Mouse (Mus musculus) spleen, adult 18-20 months (tissue): Measurements from ENCODE around the gene Nisch.
A peak's percentile ranks its signal among the peaks of the same experiment; 100 is the strongest.

ENCODE experiments used
- DNase-seq, 2 experiments: peaks; one replicate each; pipeline ENCODE4 v3.0.0; 2022; ENCODE audit warnings: mixed read lengths in 2 of 2

The Nisch gene

GRCm38 (mm10) chr14:31160196-31161150 lies 56.3 kb downstream of the Nisch start:
- no peak for DNase-seq

GRCm38 (mm10) chr14:31145694-31146093 lies 71.1 kb downstream of the Nisch start:
- DNase-seq, result no peak

- DNase-seq, result no peak
Observed at GRCm38 (mm10) chr14:31141011-31141410, 75.7 kb downstream of the Nisch start.

- DNase-seq, result no peak
Observed at GRCm38 (mm10) chr14:31140141-31140540, 76.6 kb downstream of the Nisch start.

- DNase-seq, result no peak
Observed at GRCm38 (mm10) chr14:31139666-31140065, 77.1 kb downstream of the Nisch start.

- DNase-seq, result no peak
Observed at GRCm38 (mm10) chr14:31138897-31139429, 77.8 kb downstream of the Nisch start.

- no peak for DNase-seq
Observed at GRCm38 (mm10) chr14:31138219-31138896, 78.4 kb downstream of the Nisch start.

GRCm38 (mm10) chr14:31137791-31138190 lies 79.0 kb downstream of the Nisch start:
- DNase-seq, result no peak

GRCm38 (mm10) chr14:31137281-31137595 lies 79.5 kb downstream of the Nisch start:
- DNase-seq, result no peak

- no peak for DNase-seq
Observed at GRCm38 (mm10) chr14:31136411-31137280, 80.1 kb downstream of the Nisch start.

GRCm38 (mm10) chr14:31135495-31136410 lies 81.0 kb downstream of the Nisch start:
- no peak for DNase-seq

GRCm38 (mm10) chr14:31134015-31135000 lies 82.4 kb downstream of the Nisch start:
- no peak for DNase-seq

GRCm38 (mm10) chr14:31133023-31133665 lies 83.6 kb downstream of the Nisch start:
- DNase-seq, result no peak

GRCm38 (mm10) chr14:31132491-31132975 lies 84.2 kb downstream of the Nisch start:
- no peak for DNase-seq

- no peak for DNase-seq
Observed at GRCm38 (mm10) chr14:31132031-31132430, 84.7 kb downstream of the Nisch start.

GRCm38 (mm10) chr14:31131272-31131821 lies 85.4 kb downstream of the Nisch start:
- no peak for DNase-seq

- peak; percentile 77 to 85 for DNase-seq
Observed at GRCm38 (mm10) chr14:31130236-31131220, 86.2 kb downstream of the Nisch start, which contains the start of gene Nt5dc2. Gene Nt5dc2 (plus strand): TSS chr14:31131053.
